Mouse (Mus musculus): ENCODE data around the gene Ccdc169.
"Not testable (repeated sequence)": the region's sequence is repeated elsewhere in the genome, so short reads cannot be mapped to it uniquely, and the experiment has no call there.

Gene Ccdc169

DNA sequence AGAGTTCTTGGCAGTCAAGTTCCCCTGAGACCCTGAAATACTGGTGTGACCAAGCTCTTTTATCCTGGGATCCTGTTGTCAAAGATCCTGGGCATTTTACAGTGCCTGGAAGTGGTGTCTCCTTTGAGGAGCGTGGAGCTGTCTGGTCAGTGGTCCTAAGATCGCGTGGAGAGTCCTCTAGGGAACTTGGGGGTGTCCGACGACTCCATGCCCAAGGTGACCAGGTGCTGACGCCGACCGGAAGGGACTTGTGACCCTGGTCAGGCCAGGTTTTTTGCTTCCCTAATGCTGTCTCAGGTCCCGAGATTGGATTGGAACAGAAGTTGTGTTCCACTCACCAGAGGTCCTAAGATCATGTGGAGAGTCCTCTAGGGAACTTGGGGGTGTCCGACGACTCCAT, 66.5 kb downstream of the Ccdc169 start:
- not testable (repeated sequence) for DNase-seq

DNA sequence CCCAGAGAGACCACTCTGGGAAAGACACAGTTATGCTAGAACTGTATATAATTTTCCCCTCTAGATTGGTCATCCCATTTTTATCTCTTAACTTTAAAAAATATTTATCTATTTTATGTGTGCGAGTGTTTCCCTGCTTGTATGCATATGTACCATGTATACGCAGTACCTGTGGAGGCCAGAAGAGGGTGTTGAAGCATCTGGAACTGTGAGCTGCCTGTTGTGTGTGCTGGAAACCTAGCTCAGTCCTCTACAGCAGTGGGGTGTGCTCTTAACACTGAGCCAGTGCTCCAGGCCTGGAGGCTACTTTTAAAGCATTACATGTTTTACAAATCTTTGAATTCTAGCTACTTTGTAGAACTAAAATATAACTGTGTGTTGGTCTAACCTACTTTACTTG, 69.3 kb downstream of the Ccdc169 start:
- DNase-seq: no peak

DNA sequence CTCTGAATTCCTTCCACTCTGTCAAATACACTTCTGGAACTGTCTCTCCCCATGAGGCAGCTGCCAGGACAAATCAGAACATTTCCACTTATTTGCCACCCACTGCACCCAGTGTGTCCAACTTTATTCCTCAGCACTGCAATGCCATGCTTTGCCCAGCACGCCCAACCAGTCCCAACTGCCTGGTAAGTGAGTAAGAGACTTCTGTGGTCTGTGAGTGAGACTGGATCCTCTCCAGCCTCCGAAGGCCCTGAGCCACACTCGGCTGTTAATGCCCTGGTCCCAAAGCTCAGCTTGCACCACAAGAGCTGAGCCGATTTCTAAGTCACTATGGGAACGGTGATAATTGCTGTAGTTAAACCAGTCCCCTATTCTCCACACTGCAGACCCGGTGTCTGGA, 70.5 kb downstream of the Ccdc169 start:
- DNase-seq: no peak

- DNase-seq: no peak
Observed at GRCm38 (mm10) chr3:55212254-55212653, 75.1 kb downstream of the Ccdc169 start.

- no peak for DNase-seq
Observed at GRCm38 (mm10) chr3:55213785-55214184, 76.6 kb downstream of the Ccdc169 start.

DNA sequence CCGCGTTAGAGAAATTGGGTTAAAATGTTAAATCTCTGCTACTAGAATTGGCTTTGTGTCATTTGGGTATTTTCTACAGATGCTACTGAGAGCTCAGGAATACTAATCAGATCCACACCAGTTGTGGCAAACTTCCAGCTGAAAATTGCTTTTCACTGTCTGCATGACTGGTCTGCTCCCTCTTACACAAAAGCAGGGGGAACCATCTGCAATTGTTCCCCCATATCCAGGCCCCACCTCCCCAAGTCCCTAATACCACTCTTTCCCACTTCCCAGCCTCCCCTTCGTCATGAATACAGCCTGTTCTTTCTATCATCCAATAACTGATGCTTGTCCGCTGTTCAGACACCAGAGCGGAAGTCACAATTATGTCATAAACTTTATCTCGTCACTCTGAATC, 77.3 kb downstream of the Ccdc169 start:
- no peak for DNase-seq

- no peak for DNase-seq
Observed at GRCm38 (mm10) chr3:55222502-55222901, 85.4 kb downstream of the Ccdc169 start.
